Mouse (Mus musculus) kidney, adult 2 months (tissue): ENCODE data around the gene Slirp.

Experiments
- CTCF ChIP-seq: fragments of 200-500 bp; conservative IDR thresholded peaks from 2 replicates; pipeline ENCODE4 v1.5.1; 2011; ENCODE audit warnings: low read depth, mild to moderate bottlenecking, control low read depth, low read length, moderate library complexity, mixed read lengths; ENCODE audit not compliant: insufficient read depth, insufficient read length
- POLR2A ChIP-seq: fragments of 200-500 bp; IDR thresholded peaks from one replicate; pipeline ENCODE4 v1.6.1; 2011; ENCODE audit warnings: low read depth, low read length, control low read depth

DNA sequence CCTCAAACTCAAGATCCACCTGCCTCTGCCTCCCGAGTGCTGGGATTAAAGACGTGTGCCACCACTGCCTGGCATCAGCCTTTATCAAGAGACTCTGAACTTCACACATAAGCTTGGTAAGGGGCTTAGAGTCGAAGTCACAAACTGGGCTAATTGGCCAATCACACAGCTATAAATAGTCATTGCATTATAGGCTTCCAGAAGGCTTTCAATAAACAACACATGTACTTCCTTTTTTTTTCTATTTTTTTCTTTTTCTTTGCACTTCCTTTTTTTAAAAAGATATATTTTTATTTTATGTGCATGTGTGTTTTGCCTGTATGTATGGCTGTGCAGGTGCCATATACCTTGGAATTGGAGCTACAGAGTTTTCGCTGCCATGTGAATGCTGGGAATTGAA lies 28.3 kb upstream of the Slirp start:
- no peak for TF ChIP-seq CTCF
- no peak for TF ChIP-seq POLR2A
